Mouse (Mus musculus): ENCODE data around the gene Ism2. TPM values are rescaled to one million over a fixed set of nuclear protein-coding genes. Genes with fewer than 3 reads are reported as not detected.
"Not testable (repeated sequence)": the region's sequence is repeated elsewhere in the genome, so short reads cannot be mapped to it uniquely, and the experiment has no call there.

Gene Ism2
- polyA plus RNA-seq, 1 experiment from 2014 or later: 0.84 TPM

- Histone ChIP-seq H3K27ac (no peak overlapping the region), H3K4me1 (peaks cover 7% of the 10 kb centered on the region; the same call in 1 of the 2 replicates), H3K27me3 (ENCODE audit: insufficient read depth, poor library complexity, severe bottlenecking) (no peaks in the 10 kb centered on the region), H3K4me3 (no peak overlapping the region), H3K9me3 (no peaks in the 10 kb centered on the region), H3K36me3 (peaks cover 21% of the 10 kb centered on the region; the same call in 1 of the 2 replicates)
- no peak for DNase-seq (ENCODE audit: low spot score)
- 91% methylated on average over 3 of the region's 3 CpGs for WGBS
Observed at GRCm38 (mm10) chr12:87325452-87325851, 25.9 kb upstream of the Ism2 start.

- 81% methylated on average over 3 of the region's 3 CpGs for WGBS
- Histone ChIP-seq H3K27me3 (ENCODE audit: insufficient read depth, poor library complexity, severe bottlenecking) (no peaks in the 10 kb centered on the region), H3K36me3 (0 out of 2 replicates have a peak, but pooled peaks cover 13% of the 10 kb centered on the region), H3K4me3 (no peak overlapping the region), H3K27ac (no peak overlapping the region), H3K4me1 (no peaks in the 10 kb centered on the region), H3K9me3 (no peaks in the 10 kb centered on the region)
- peak; percentile 45 for DNase-seq (ENCODE audit: low spot score)
Observed at GRCm38 (mm10) chr12:87319229-87319628, 19.7 kb upstream of the Ism2 start.

- Histone ChIP-seq H3K4me3 (no peak overlapping the region), H3K27ac (no peak overlapping the region), H3K4me1 (no peaks in the 10 kb centered on the region), H3K36me3 (0 out of 2 replicates have a peak, but pooled peaks cover 4% of the 10 kb centered on the region), H3K9me3 (no peaks in the 10 kb centered on the region), H3K27me3 (ENCODE audit: insufficient read depth, poor library complexity, severe bottlenecking) (no peaks in the 10 kb centered on the region)
- no peak for DNase-seq (ENCODE audit: low spot score)
- 74% methylated on average over 1 of the region's 1 CpGs for whole genome bisulfite sequencing
Observed at GRCm38 (mm10) chr12:87317951-87318350, 18.4 kb upstream of the Ism2 start.

- H3K4me3 ChIP-seq: no peak overlapping the region
- peaks cover 41% of the 10 kb centered on the region for H3K36me3 ChIP-seq
- no peak for DNase-seq (ENCODE audit: low spot score)
- no peaks in the 10 kb centered on the region for H3K27me3 ChIP-seq (ENCODE audit: insufficient read depth, poor library complexity, severe bottlenecking)
- no peaks in the 10 kb centered on the region for H3K4me1 ChIP-seq
- no peak overlapping the region for H3K27ac ChIP-seq
- 85% methylated on average over 2 of the region's 2 CpGs for WGBS
- H3K9me3 ChIP-seq: no peaks in the 10 kb centered on the region
Observed at GRCm38 (mm10) chr12:87313098-87313497, 13.6 kb upstream of the Ism2 start.

GRCm38 (mm10) chr12:87306584-87306844, 7.0 kb upstream of the Ism2 start:
- not testable (repeated sequence) for H3K27me3 ChIP-seq (ENCODE audit: insufficient read depth, poor library complexity, severe bottlenecking); H3K9me3 ChIP-seq; DNase-seq (ENCODE audit: low spot score); H3K4me3 ChIP-seq; H3K4me1 ChIP-seq; H3K27ac ChIP-seq
- peaks cover 29% of the 10 kb centered on the region for H3K36me3 ChIP-seq
- 85% methylated on average over 4 of the region's 4 CpGs for WGBS

GRCm38 (mm10) chr12:87305767-87306583, 6.5 kb upstream of the Ism2 start:
- Histone ChIP-seq H3K27ac (no peak overlapping the region), H3K9me3 (no peaks in the 10 kb centered on the region), H3K36me3 (peaks cover 27% of the 10 kb centered on the region), H3K4me3 (no peak overlapping the region), H3K4me1 (peaks cover 5% of the 10 kb centered on the region; the same call in 1 of the 2 replicates), H3K27me3 (ENCODE audit: insufficient read depth, poor library complexity, severe bottlenecking) (0 out of 2 replicates have a peak, but pooled peaks cover 3% of the 10 kb centered on the region)
- 42% methylated on average over 13 of the region's 13 CpGs for WGBS
- no peak for DNase-seq (ENCODE audit: low spot score)

GRCm38 (mm10) chr12:87301189-87301588, 1.7 kb upstream of the Ism2 start:
- Histone ChIP-seq H3K4me1 (peaks cover 21% of the 10 kb centered on the region), H3K4me3 (no peak overlapping the region), H3K36me3 (no peaks in the 10 kb centered on the region), H3K27ac (no peak overlapping the region), H3K9me3 (no peaks in the 10 kb centered on the region), H3K27me3 (ENCODE audit: insufficient read depth, poor library complexity, severe bottlenecking) (peaks cover 18% of the 10 kb centered on the region)
- DNase-seq (ENCODE audit: low spot score): no peak
- 49% methylated on average over 4 of the region's 4 CpGs for WGBS

GRCm38 (mm10) chr12:87300441-87300690, 861 bp upstream of the Ism2 start:
- Histone ChIP-seq H3K27ac (peak overlapping the region; percentile 88; the same call in 1 of the 2 replicates), H3K4me1 (peaks cover 15% of the 10 kb centered on the region), H3K4me3 (peak overlapping the region; percentile 80), H3K27me3 (ENCODE audit: insufficient read depth, poor library complexity, severe bottlenecking) (peaks cover 18% of the 10 kb centered on the region), H3K36me3 (no peaks in the 10 kb centered on the region), H3K9me3 (no peaks in the 10 kb centered on the region)
- no peak for DNase-seq (ENCODE audit: low spot score)
- WGBS: 2% methylated on average over 9 of the region's 9 CpGs

- WGBS: 8% methylated on average over 29 of the region's 29 CpGs
- Histone ChIP-seq H3K27ac (peak overlapping the region; percentile 88), H3K9me3 (no peaks in the 10 kb centered on the region), H3K36me3 (no peaks in the 10 kb centered on the region), H3K27me3 (ENCODE audit: insufficient read depth, poor library complexity, severe bottlenecking) (peaks cover 18% of the 10 kb centered on the region), H3K4me3 (peak overlapping the region; percentile 80), H3K4me1 (peaks cover 15% of the 10 kb centered on the region)
- peak; percentile 72 for DNase-seq (ENCODE audit: low spot score)
Observed at GRCm38 (mm10) chr12:87299037-87299656, 358 bp downstream of the Ism2 start.

GRCm38 (mm10) chr12:87293934-87294333, 5.6 kb downstream of the Ism2 start:
- H3K9me3 ChIP-seq: no peaks in the 10 kb centered on the region
- no peak for DNase-seq (ENCODE audit: low spot score)
- 64% methylated on average over 6 of the region's 6 CpGs for whole genome bisulfite sequencing

GRCm38 (mm10) chr12:87289100-87289499, 10.4 kb downstream of the Ism2 start:
- WGBS: 85% methylated on average over 5 of the region's 5 CpGs

More at GRCm38 (mm10) chr12:87293934-87294333, 5.6 kb downstream of the Ism2 start:
- Histone ChIP-seq H3K27me3 (ENCODE audit: insufficient read depth, poor library complexity, severe bottlenecking) (peaks cover 8% of the 10 kb centered on the region), H3K36me3 (no peaks in the 10 kb centered on the region), H3K4me1 (no peaks in the 10 kb centered on the region), H3K4me3 (no peak overlapping the region), H3K27ac (no peak overlapping the region)

GRCm38 (mm10) chr12:87284726-87285125, 14.8 kb downstream of the Ism2 start:
- Histone ChIP-seq H3K9me3 (no peaks in the 10 kb centered on the region), H3K4me1 (peaks cover 14% of the 10 kb centered on the region), H3K36me3 (no peaks in the 10 kb centered on the region), H3K27me3 (ENCODE audit: insufficient read depth, poor library complexity, severe bottlenecking) (no peaks in the 10 kb centered on the region), H3K27ac (no peak overlapping the region), H3K4me3 (no peak overlapping the region)
- no peak for DNase-seq (ENCODE audit: low spot score)
- WGBS: 85% methylated on average over 5 of the region's 5 CpGs

More at GRCm38 (mm10) chr12:87289100-87289499, 10.4 kb downstream of the Ism2 start:
- DNase-seq (ENCODE audit: low spot score): no peak
- Histone ChIP-seq H3K27me3 (ENCODE audit: insufficient read depth, poor library complexity, severe bottlenecking) (no peaks in the 10 kb centered on the region), H3K4me1 (no peaks in the 10 kb centered on the region), H3K4me3 (no peak overlapping the region), H3K27ac (no peak overlapping the region), H3K9me3 (no peaks in the 10 kb centered on the region), H3K36me3 (no peaks in the 10 kb centered on the region)

GRCm38 (mm10) chr12:87284268-87284667, 15.2 kb downstream of the Ism2 start:
- no peak overlapping the region for H3K4me3 ChIP-seq
- no peaks in the 10 kb centered on the region for H3K27me3 ChIP-seq (ENCODE audit: insufficient read depth, poor library complexity, severe bottlenecking)
- H3K36me3 ChIP-seq: no peaks in the 10 kb centered on the region
- 69% methylated on average over 4 of the region's 4 CpGs for WGBS
- no peak overlapping the region for H3K27ac ChIP-seq
- H3K9me3 ChIP-seq: no peaks in the 10 kb centered on the region
- peaks cover 19% of the 10 kb centered on the region for H3K4me1 ChIP-seq
- no peak for DNase-seq (ENCODE audit: low spot score)
